Mouse (Mus musculus) forebrain, embryonic 14.5 days (tissue): ENCODE data around the gene Lgr5. TPM values are rescaled to one million over a fixed set of nuclear protein-coding genes. Genes with fewer than 3 reads are reported as not detected.

ENCODE experiments used
- polyA plus RNA-seq: library from polyadenylated mRNA; unstranded; fragments of >200 nt; fragmentation: Nextera tagmentation; extraction: Ambion mirVana; gene quantifications from 2 replicates; pipeline ENCODE4 v1.2.1, GENCODE M21; 2014

The Lgr5 gene
- polyA plus RNA-seq, 1 experiment from 2014 or later = 0.44 TPM

Other genes with a start within 250 kb of the Lgr5 start
- 43.6 and 44.9 TPM in 2 replicates for gene Tmem19, start 225.3 kb downstream of the Lgr5 start, polyA plus RNA-seq
- 17.9 and 23.5 TPM in 2 replicates for gene Thap2, start 203.3 kb downstream of the Lgr5 start, polyA plus RNA-seq
- 16.8 and 18.6 TPM in 2 replicates for gene Zfc3h1, start 202.8 kb downstream of the Lgr5 start, polyA plus RNA-seq
- gene A930009A15Rik, start 17.8 kb downstream of the Lgr5 start, polyA plus RNA-seq = not detected in 2 replicates
- 0.25 and 0.34 TPM in 2 replicates for gene Tspan8, start 229.1 kb upstream of the Lgr5 start, polyA plus RNA-seq